Mouse (Mus musculus) brain, embryonic 18.5 days (tissue): ENCODE measurements at regions not wholly inside any gene's neighbourhood (a gene's known extent, or its start where the extent isn't known, plus 50 kb on each side); places are given as distances from the start of the nearest gene placed in this dataset.
"Not testable (repeated sequence)": the region's sequence is repeated elsewhere in the genome, so short reads cannot be mapped to it uniquely, and the experiment has no call there.

Experiments used
- DNase-seq: peaks from one replicate; pipeline ENCODE4 v3.0.0-alpha.2; 2012; ENCODE audit warnings: low read depth, low spot score

GRCm38 (mm10) chr10:9490416-9490815 lies 184.6 kb downstream of the Samd5 start:
- no peak for DNase-seq

- DNase-seq = no peak
Measured at GRCm38 (mm10) chr10:9462361-9462760, 212.6 kb downstream of the Samd5 start.

DNA sequence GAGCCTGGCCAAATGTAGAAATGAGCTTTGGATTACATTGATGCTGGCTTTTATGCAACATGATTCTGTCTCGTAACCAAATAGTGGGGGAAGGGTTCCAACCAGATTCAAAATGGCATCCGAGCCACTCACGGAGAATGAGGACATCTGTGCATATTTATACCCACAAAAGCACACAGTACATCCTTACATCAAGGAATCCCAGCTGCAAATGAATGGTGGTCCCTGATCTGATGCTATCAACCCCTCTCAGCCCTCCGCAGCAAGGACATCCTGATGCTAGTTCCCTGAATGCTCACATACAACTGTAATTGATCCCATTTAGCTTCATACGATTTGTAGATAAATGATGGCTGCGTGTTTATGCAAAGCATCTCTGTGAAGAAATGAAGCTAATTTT lies 215.9 kb downstream of the Samd5 start:
- DNase-seq = no peak

GRCm38 (mm10) chr10:9458466-9458865 lies 216.5 kb downstream of the Samd5 start:
- DNase-seq = no peak

GRCm38 (mm10) chr10:9457222-9457621 lies 217.8 kb downstream of the Samd5 start:
- DNase-seq = no peak

DNA sequence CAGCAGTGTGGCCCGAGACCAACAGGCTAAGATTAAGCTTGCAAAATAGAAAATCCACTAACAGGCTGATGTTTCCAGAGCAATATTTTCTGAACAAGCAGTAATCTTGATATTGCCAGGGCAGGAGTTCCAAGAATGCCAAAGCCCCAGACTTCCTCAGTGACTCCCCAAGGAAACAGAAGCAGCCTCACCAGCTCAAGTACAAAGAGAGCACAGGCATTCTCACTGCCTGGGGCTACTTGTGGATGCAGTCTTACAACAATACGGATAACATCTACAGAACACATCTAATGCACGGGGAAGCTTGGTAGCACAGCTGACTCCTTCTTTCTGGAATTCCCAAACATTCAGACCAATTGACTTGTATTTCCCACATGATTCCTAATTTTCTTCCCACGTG lies 235.9 kb downstream of the Samd5 start:
- no peak for DNase-seq

GRCm38 (mm10) chr10:9438366-9438765 lies 236.6 kb downstream of the Samd5 start:
- no peak for DNase-seq

GRCm38 (mm10) chr10:9429085-9429484 lies 245.9 kb downstream of the Samd5 start:
- peak; percentile 26 for DNase-seq

- no peak for DNase-seq
Measured at GRCm38 (mm10) chr10:9420741-9421140, 254.3 kb downstream of the Samd5 start.

DNA sequence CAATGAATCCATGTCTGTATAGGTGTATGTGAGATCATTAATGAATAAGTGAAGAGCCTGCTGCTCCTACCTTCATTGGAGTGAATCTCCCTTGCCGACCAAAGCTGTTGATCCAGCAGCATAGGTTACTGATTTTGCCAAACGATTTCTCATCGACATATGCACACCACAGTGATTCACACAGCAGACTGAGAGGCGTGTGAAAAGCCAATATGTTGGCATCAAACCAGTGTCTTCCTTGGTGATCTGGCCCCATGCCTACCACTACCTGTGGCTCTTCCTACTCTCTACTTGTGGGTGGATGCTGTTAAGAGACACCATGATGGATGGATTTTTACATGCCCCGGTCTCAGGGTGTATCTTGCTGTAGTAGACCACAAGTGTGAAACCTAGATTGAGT lies 258.3 kb downstream of the Samd5 start:
- DNase-seq = no peak

DNA sequence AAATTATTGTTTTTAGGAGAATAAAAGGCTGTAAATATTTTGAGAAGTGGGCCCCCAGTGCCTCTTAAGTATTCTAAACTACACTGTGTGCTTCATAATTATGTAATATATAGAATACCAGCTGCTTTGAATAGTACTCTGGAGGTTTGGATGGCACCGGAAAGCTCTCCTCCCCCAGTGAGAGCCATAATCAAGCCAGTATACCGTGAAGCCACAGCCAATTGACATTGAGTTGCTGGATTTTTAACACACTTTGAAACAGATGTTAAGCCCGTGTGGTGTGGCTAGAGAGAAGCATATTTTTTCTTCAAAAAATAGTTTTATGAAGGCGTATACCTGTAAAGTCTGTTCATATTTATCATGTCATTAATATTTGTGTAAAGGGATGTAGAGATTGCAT lies 268.9 kb downstream of the Samd5 start:
- DNase-seq = no peak

DNA sequence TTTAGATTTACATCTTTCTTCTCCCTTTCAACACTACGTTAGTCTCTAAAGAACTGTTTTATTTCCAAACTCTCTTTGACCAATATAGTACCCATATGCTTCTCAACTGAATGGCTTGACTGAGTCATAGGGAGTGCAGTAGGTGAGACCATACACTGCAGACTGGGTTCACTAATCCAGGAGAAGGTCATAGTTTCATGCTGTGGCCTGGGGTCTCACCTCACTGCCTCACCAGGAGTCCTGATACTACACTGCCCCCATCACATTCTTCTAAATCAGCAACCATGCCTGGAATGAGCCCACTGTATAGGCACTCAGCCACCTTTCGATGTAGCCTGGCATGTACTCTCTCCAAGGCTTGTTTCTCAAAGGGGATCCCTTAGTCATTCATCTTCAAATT lies 269.6 kb downstream of the Samd5 start:
- DNase-seq = no peak

DNA sequence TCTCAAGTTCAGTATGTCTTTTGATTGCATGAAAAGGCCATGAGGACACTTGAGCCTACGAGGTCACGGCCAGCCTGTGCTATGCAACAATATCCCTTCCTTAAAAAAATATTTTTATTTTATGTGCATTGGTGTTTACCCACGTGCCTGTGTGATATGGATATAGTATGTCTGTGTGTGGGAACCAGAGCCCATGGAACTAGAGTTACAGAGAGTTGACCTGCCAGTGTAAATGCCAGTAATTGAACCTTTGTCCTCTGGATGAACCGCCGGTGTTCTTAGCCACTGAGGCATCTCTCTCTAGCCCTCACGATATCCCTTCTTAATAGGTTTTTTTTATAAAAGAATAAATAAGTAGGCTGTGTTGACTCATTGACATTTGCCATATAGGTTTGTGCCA lies 270.0 kb downstream of the Samd5 start:
- DNase-seq = no peak

DNA sequence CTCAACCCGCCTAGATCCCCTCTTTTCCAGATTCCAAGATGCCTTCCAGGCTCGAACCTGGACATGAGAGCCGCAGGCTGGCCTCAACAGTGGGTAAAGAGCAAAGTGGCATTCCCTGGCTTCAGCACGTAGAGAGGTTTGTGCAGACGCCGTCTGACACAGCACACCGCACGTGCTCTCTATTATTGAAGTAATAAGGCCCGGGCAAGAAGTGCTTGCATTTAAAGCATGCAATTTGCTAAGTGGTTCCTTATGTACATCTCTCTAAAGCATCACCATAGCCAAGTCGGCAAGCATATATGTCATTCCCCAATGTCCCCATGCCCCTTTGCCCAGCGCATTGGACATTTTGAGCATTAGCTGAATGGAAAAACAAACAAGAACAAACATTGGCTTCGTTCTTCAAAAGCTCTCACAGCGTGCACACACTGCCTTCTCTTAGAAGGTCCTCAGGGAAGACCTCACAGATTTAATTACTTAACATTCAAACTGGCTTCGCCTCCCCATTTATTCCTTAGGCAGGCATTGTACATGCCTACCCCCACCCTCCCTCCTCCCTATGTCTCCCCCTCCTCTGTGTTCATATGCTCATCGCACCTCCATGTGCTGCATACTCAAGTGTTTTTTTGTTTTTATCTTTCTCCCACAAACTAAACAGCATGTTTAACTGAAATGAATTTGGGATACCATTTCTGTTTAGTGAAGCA lies 273.9 kb downstream of the Samd5 start:
- DNase-seq = no peak

DNA sequence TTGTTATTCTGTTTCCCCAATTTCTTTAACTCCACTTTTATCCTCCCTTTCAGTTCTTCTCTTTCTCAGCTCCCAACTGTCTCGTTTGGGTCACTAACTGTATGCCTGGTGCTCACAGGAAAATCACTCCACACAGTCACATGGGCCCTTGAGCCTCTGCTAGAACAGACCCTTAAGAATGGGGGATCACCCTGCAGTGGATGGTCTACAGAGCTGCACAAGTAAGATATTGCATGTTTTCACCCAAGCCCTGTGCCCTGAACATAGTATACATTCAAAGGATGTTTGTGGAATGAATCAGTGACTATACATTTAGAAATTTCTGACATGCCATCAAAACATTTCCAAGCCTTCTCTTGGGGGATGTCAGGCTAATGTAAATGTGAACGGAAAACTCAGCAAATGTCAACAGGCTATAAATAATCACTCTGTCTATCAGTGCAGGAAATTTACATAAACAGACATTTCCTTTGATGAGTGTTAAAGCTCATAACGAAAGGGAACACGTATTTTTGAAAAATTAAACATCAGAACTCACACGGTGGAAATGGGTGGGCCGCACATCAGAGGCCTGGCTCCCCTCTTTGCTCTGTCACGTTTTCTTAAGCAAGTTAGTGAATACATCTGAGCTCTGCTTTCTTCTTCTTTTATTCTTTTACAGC lies 297.4 kb downstream of the Samd5 start:
- DNase-seq = no peak

GRCm38 (mm10) chr10:9362306-9362865 lies 312.6 kb downstream of the Samd5 start:
- DNase-seq = no peak

DNA sequence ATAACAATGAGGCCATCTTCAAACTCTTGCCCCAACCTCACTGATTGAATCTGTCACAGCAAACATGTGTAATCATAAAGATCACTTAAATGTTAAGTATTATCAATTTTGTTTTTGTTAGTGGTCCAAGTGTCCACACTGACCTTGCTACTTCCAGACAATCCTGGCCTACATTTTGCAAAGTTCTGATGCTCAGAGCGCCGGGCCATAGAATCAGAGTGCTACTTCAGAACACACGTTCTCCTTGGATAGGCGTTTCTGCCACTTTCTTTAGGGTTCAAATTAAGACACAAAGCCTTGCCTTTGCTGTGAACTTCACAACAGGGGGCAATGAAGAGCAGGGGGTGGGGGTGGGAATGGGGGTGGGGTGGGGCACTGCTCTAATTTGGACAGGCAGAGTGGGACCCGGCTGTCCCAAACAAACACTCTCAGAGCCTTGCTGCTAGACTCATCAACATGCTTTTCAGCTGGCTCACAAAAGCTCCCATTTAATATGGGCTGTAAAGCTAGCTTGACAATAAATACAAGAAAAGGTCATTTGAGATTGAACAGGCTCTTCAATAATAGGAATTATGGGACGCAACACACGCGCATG lies 336.7 kb downstream of the Samd5 start:
- no peak for DNase-seq

DNA sequence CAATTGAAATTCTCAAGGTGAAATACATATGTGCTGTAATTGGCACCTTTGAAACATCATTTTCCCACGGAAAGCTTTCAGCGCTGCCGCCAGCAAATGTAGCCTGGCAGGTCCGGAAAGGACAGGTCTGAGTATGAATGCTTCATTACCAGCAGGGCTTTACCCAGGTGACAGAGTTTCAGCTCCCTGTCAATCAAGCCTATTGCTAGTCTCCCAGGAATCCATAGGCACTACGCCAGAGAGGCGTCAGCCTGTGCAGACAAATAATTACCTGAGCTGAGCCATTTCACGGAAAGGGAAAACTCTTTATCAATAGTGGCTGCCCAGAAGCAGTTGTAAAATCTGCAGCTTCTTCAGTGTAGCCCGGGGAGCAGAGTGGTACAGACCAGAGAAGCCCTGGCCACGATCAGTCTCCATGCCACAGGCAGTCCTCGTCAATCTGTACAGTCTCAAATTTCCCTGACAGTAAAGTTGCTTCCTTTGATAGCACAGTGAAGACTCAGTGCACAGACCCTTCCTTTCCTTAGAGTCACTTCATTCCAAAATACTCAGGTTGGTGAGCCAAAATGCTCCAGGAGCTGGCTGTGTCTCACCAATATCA lies 340.7 kb downstream of the Samd5 start:
- DNase-seq = no peak

- DNase-seq = no peak
Measured at GRCm38 (mm10) chr10:9331694-9332093, 343.3 kb downstream of the Samd5 start.

GRCm38 (mm10) chr10:9328324-9328723 lies 346.7 kb downstream of the Samd5 start:
- no peak for DNase-seq

DNA sequence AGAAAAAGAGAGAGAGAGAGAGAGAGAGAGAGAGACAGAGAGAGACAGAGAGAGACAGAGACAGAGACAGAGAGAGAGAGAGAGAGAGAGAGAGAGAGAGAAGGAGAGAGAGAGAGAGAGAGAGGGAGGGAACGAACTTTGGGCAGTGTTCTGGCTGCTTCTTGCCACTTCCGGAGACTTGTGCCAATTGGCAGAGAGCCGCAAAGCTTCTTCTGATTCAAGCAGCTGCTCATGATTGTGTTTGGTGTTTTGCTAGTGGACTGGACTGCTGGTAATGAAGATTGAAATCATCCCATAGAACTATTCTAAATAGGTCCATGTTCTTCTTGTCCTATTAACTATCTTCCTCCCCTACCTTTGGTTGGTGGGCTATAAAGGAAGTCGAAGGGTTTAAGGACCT lies 347.1 kb downstream of the Samd5 start:
- DNase-seq = not testable (repeated sequence)

DNA sequence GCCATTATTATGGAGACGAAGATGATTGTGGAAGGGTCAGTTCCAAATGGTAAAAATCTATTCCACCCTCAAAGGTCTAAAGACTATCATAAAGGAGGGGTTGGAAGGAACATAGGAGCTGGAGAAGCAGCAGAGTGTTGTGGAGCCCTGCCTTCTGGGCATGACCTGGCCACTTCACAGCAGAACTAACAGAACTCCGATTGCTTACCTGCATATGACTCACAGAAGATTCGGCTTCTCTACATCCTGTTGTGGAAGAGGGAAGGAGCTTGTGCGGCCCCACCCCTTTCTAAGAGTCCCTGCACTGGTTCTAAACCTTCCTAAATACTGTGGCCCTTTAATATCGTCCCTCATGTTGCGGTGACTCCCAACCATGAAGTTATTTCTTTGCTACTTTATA lies 362.7 kb downstream of the Samd5 start:
- DNase-seq = no peak
